Mouse (Mus musculus): Measurements from ENCODE around the gene Dtnb. TPM values are rescaled to one million over a fixed set of nuclear protein-coding genes. Genes with fewer than 3 reads are reported as not detected.
A peak's percentile ranks its signal among the peaks of the same experiment; 100 is the strongest.
"Not testable (repeated sequence)": the region's sequence is repeated elsewhere in the genome, so short reads cannot be mapped to it uniquely, and the experiment has no call there.

Dtnb gene
- polyA plus RNA-seq (2015; fragmentation: Nextera tagmentation; extraction: Ambion mirVana), result 45.3 and 49.6 TPM in 2 replicates

DNA sequence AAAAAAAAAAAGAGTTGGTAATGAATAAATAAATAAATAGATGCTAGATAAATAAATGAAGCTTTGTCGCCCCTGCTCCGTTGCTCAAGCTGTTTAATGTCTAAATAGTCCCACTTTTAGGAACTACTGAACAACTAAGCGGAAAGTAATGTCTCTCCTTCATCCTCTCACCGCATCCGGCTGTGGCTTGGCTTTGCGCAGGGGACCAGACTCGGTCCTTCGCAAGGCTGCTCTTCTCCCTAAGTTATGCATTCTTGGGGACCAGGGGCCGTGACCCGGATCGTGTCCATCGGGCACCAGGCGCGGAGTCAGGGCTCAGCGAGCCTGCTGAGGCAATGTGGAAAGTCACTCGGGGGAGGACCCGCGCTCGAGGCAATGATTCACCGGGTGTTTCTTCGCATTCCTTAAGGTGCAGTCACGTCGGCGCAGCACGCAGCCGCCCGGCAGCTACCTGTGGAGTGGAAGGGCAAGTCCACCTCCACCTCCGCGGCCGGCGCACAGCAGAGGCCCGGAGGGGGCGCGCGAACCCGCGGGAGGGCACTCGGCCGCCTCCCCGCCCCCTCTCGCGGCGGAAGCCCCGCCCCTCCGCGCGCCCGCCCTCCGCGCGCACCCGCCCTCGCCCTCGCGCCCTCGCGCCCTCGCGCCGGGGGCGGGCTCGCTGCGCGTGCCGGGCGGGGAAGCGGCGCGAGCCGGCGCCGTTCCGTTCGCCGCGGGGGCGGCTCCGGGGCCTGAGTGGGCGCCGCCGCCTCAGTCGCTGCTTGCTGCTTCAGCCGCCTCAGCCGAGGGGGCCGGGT lies at the start of gene Dtnb:
Gene Dtnb (plus strand): TSS at position 595 of the 794 bp plus-strand sequence.
- 1% methylated on average over 58 of the region's 85 CpGs for WGBS
- H3K9ac ChIP-seq, result peak within 1 kb of the TSS; percentile 96
- H3K9me3 ChIP-seq, result no peaks in the 10 kb centered on the region
- peak within 1 kb of the TSS; percentile 79 for H3K4me2 ChIP-seq
- H3K36me3 ChIP-seq, result no peaks in the 10 kb centered on the region
- H3K27me3 ChIP-seq, result no peaks in the 10 kb centered on the region
- ATAC-seq (ENCODE audit: insufficient number of reproducible peaks, insufficient read depth, low FRiP score, low TSS enrichment, low read depth), result peak; percentile 73
- peak within 1 kb of the TSS; percentile 86 for H3K4me3 ChIP-seq
- peak within 1 kb of the TSS; percentile 94 for H3K27ac ChIP-seq
- peaks cover 14% of the 10 kb centered on the region for H3K4me1 ChIP-seq

DNA sequence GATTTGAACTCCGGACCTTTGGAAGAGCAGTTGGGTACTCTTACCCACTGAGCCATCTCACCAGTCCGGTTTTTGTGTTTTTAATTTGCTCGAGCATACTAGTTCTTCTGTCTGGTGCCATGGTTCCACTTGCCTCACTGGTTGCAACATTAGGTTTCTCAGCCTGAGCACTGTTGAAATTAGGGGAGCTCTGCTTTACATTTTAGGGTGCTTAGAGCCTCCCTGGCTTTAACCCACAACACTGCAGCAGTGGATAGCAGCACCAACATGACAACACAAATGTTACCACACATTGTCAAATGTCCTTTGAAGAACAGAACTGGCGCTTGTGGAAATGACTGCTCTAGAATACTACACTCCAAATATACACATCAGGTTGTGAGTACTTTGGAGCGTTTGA lies 46.6 kb upstream of the Dtnb start:
- Histone ChIP-seq H3K36me3 (no peaks in the 10 kb centered on the region), H3K9ac (no peak overlapping the region), H3K27ac (no peak overlapping the region), H3K4me1 (no peaks in the 10 kb centered on the region), H3K4me2 (no peak overlapping the region), H3K9me3 (no peaks in the 10 kb centered on the region), H3K27me3 (no peaks in the 10 kb centered on the region), H3K4me3 (no peak overlapping the region)
- no peak for ATAC-seq (ENCODE audit: insufficient number of reproducible peaks, insufficient read depth, low FRiP score, low TSS enrichment, low read depth)
- 89% methylated on average over 5 of the region's 5 CpGs for WGBS

- H3K9me3 ChIP-seq; H3K4me3 ChIP-seq; H3K36me3 ChIP-seq; ATAC-seq (ENCODE audit: insufficient number of reproducible peaks, insufficient read depth, low FRiP score, low TSS enrichment, low read depth); H3K4me2 ChIP-seq; H3K27me3 ChIP-seq; H3K27ac ChIP-seq; H3K9ac ChIP-seq: not testable (repeated sequence)
- peaks cover 12% of the 10 kb centered on the region for H3K4me1 ChIP-seq
- 91% methylated on average over 1 of the region's 1 CpGs for WGBS
Observed at GRCm38 (mm10) chr12:3535446-3535845, 36.7 kb upstream of the Dtnb start.

DNA sequence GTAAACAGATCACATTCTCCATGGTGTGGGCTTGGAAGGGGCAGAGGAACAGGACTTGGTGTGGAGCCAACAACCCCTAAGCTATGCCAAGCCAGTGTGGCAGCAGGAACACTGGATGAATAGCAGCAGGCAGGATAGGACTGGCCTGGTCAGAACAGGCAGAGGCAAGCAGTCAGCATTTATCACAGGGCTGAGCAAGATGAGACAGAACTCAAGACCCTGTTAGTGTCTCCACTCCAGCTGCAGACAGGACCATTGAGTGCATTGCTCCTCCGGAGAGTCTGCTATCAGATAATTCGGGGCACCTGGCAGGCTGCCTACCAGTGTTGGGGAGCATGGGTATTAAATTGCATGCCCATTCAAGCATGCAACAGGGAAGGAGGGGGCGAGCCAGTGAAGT lies 34.6 kb upstream of the Dtnb start:
- H3K36me3 ChIP-seq, result no peaks in the 10 kb centered on the region
- H3K27ac ChIP-seq, result peak overlapping the region; percentile 70
- no peaks in the 10 kb centered on the region for H3K27me3 ChIP-seq
- H3K9ac ChIP-seq, result no peak overlapping the region
- WGBS, result 33% methylated on average over 3 of the region's 3 CpGs
- peak overlapping the region; percentile 5; the same call in 1 of the 2 replicates for H3K4me2 ChIP-seq
- H3K9me3 ChIP-seq, result peaks cover 5% of the 10 kb centered on the region; the same call in 1 of the 2 replicates
- H3K4me1 ChIP-seq, result peaks cover 12% of the 10 kb centered on the region
- peak; percentile 90 for ATAC-seq (ENCODE audit: insufficient number of reproducible peaks, insufficient read depth, low FRiP score, low TSS enrichment, low read depth)
- H3K4me3 ChIP-seq, result no peak overlapping the region

DNA sequence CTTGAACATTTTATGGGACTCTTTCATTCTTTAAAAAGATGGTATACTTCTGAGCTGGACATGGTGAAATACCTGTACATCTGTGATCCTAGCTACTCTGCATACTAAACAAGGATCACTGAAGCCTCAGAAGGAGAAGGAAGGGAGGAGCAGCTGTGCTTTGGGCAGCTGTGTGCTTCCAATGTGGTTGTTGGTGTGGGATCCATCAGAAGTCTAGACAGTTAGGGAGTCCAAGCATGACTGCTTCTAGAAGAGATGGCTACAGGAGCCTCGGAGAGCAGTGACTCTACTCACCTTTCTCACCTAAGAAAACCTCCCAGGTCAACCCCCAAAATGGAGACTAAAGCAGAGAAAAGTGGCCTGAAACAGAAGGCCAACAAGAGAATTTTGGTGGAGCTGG lies 34.1 kb upstream of the Dtnb start:
- H3K4me2 ChIP-seq, result peak overlapping the region; percentile 5; the same call in 1 of the 2 replicates
- no peak for ATAC-seq (ENCODE audit: insufficient number of reproducible peaks, insufficient read depth, low FRiP score, low TSS enrichment, low read depth)
- H3K27me3 ChIP-seq, result no peaks in the 10 kb centered on the region
- H3K4me3 ChIP-seq, result no peak overlapping the region
- no peak overlapping the region for H3K9ac ChIP-seq
- WGBS, result 87% methylated on average over 1 of the region's 1 CpGs
- H3K36me3 ChIP-seq, result no peaks in the 10 kb centered on the region
- H3K9me3 ChIP-seq, result peaks cover 5% of the 10 kb centered on the region; the same call in 1 of the 2 replicates
- H3K27ac ChIP-seq, result peak overlapping the region; percentile 70
- H3K4me1 ChIP-seq, result peaks cover 12% of the 10 kb centered on the region

GRCm38 (mm10) chr12:3539605-3540004 lies 32.6 kb upstream of the Dtnb start:
- H3K27ac ChIP-seq, result no peak overlapping the region

GRCm38 (mm10) chr12:3540871-3541270 lies 31.3 kb upstream of the Dtnb start:
- H3K27ac ChIP-seq, result no peak overlapping the region
- no peaks in the 10 kb centered on the region for H3K36me3 ChIP-seq
- no peaks in the 10 kb centered on the region for H3K27me3 ChIP-seq
- H3K9ac ChIP-seq, result no peak overlapping the region
- H3K4me1 ChIP-seq, result peaks cover 12% of the 10 kb centered on the region
- no peak overlapping the region for H3K4me3 ChIP-seq
- H3K9me3 ChIP-seq, result peaks cover under 1% of the 10 kb centered on the region; the same call in 1 of the 2 replicates
- ATAC-seq (ENCODE audit: insufficient number of reproducible peaks, insufficient read depth, low FRiP score, low TSS enrichment, low read depth), result no peak
- 92% methylated on average over 7 of the region's 7 CpGs for WGBS
- H3K4me2 ChIP-seq, result no peak overlapping the region

More at GRCm38 (mm10) chr12:3539605-3540004, 32.6 kb upstream of the Dtnb start:
- H3K36me3 ChIP-seq, result no peaks in the 10 kb centered on the region
- H3K4me2 ChIP-seq, result no peak overlapping the region
- no peaks in the 10 kb centered on the region for H3K27me3 ChIP-seq
- ATAC-seq (ENCODE audit: insufficient number of reproducible peaks, insufficient read depth, low FRiP score, low TSS enrichment, low read depth), result no peak
- H3K4me1 ChIP-seq, result peaks cover 12% of the 10 kb centered on the region
- H3K4me3 ChIP-seq, result no peak overlapping the region
- H3K9me3 ChIP-seq, result peaks cover 5% of the 10 kb centered on the region; the same call in 1 of the 2 replicates
- no peak overlapping the region for H3K9ac ChIP-seq
- 70% methylated on average over 2 of the region's 2 CpGs for WGBS

- no peaks in the 10 kb centered on the region for H3K9me3 ChIP-seq
- H3K4me1 ChIP-seq, result peaks cover 9% of the 10 kb centered on the region; the same call in 1 of the 2 replicates
- no peak overlapping the region for H3K4me3 ChIP-seq
- H3K4me2 ChIP-seq, result no peak overlapping the region
- ATAC-seq (ENCODE audit: insufficient number of reproducible peaks, insufficient read depth, low FRiP score, low TSS enrichment, low read depth), result no peak
- no peak overlapping the region for H3K9ac ChIP-seq
- H3K36me3 ChIP-seq, result no peaks in the 10 kb centered on the region
- H3K27ac ChIP-seq, result no peak overlapping the region
- WGBS, result 67% methylated on average over 3 of the region's 3 CpGs
- no peaks in the 10 kb centered on the region for H3K27me3 ChIP-seq
Observed at GRCm38 (mm10) chr12:3545451-3545850, 26.7 kb upstream of the Dtnb start.

DNA sequence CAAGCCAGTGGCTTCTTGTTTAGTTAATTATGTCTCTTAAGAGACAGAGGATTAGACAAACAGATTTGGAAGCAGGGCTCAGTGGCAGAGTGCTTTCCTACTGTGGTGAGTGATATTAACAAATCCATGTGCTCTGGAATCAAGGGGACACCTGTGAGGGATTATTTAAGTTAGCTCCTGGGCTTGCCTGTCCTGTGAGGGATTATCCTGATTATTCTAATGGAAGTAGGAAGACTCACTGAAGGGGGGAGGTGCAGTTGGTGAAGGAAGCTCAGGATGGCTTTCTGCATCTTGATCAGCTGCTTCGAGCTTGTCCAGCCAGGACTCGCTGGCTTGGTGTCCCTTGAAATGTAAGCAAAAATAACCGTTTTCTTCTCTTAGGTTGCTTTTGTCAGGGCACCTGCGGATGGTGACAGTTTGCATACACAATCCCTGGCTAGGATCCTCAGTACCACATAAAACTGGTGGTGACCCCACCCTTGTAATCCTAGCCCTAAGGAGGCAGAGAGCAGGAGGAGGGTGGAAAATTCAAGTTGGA lies 26.0 kb upstream of the Dtnb start:
- no peaks in the 10 kb centered on the region for H3K9me3 ChIP-seq

GRCm38 (mm10) chr12:3546781-3547180 lies 25.4 kb upstream of the Dtnb start:
- Histone ChIP-seq H3K4me3 (no peak overlapping the region), H3K27ac (no peak overlapping the region), H3K9me3 (no peaks in the 10 kb centered on the region), H3K36me3 (no peaks in the 10 kb centered on the region), H3K27me3 (no peaks in the 10 kb centered on the region), H3K9ac (no peak overlapping the region), H3K4me1 (peaks cover 13% of the 10 kb centered on the region; the same call in 1 of the 2 replicates), H3K4me2 (no peak overlapping the region)
- 34% methylated on average over 6 of the region's 6 CpGs for WGBS
- ATAC-seq (ENCODE audit: insufficient number of reproducible peaks, insufficient read depth, low FRiP score, low TSS enrichment, low read depth), result no peak

More for the DNA sequence above, 26.0 kb upstream of the Dtnb start:
- no peak overlapping the region for H3K4me2 ChIP-seq
- peaks cover 13% of the 10 kb centered on the region; the same call in 1 of the 2 replicates for H3K4me1 ChIP-seq
- no peak overlapping the region for H3K9ac ChIP-seq
- H3K4me3 ChIP-seq, result no peak overlapping the region
- WGBS, result 21% methylated on average over 4 of the region's 4 CpGs
- no peak overlapping the region for H3K27ac ChIP-seq
- ATAC-seq (ENCODE audit: insufficient number of reproducible peaks, insufficient read depth, low FRiP score, low TSS enrichment, low read depth), result no peak
- no peaks in the 10 kb centered on the region for H3K36me3 ChIP-seq
- no peaks in the 10 kb centered on the region for H3K27me3 ChIP-seq

- peaks cover 13% of the 10 kb centered on the region; the same call in 1 of the 2 replicates for H3K4me1 ChIP-seq
- H3K36me3 ChIP-seq, result no peaks in the 10 kb centered on the region
- H3K9ac ChIP-seq, result no peak overlapping the region
- ATAC-seq (ENCODE audit: insufficient number of reproducible peaks, insufficient read depth, low FRiP score, low TSS enrichment, low read depth), result no peak
- 48% methylated on average over 4 of the region's 4 CpGs for WGBS
- no peaks in the 10 kb centered on the region for H3K27me3 ChIP-seq
- H3K4me2 ChIP-seq, result no peak overlapping the region
- no peaks in the 10 kb centered on the region for H3K9me3 ChIP-seq
- H3K27ac ChIP-seq, result no peak overlapping the region
- no peak overlapping the region for H3K4me3 ChIP-seq
Observed at GRCm38 (mm10) chr12:3547506-3547905, 24.7 kb upstream of the Dtnb start.

DNA sequence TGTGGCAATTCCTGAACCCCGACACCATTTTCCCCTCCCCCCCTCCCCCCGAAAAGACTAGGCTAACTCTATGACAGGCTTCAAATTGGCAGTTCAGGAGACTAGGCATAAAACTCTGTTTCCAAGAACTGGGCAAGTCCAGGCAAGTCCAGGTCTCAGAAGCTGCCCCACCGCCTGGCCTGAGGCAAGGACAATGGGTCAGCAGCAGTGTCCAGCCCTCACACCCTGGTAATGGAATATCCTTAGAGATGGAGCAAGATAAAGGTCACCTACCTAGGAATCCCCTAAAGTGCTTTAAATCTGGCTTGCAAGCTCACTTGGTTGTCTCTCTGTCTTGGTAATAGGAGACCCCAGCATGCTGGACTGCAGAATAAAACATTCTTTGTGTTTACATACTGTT lies 24.3 kb upstream of the Dtnb start:
- Histone ChIP-seq H3K27me3 (no peaks in the 10 kb centered on the region), H3K4me1 (peaks cover 13% of the 10 kb centered on the region; the same call in 1 of the 2 replicates), H3K9me3 (no peaks in the 10 kb centered on the region), H3K4me2 (no peak overlapping the region), H3K9ac (no peak overlapping the region), H3K4me3 (no peak overlapping the region), H3K27ac (no peak overlapping the region), H3K36me3 (no peaks in the 10 kb centered on the region)
- no peak for ATAC-seq (ENCODE audit: insufficient number of reproducible peaks, insufficient read depth, low FRiP score, low TSS enrichment, low read depth)
- 59% methylated on average over 3 of the region's 3 CpGs for WGBS
